Mouse (Mus musculus): ENCODE results near the gene Kcnj10. TPM values are rescaled to one million over a fixed set of nuclear protein-coding genes. Genes with fewer than 3 reads are reported as not detected.

Kcnj10 gene
- total and polyA plus RNA-seq, 2 experiments, result 0.34 to 0.37 TPM

- H3K4me1 ChIP-seq (ENCODE audit: control insufficient read depth, insufficient read depth, low read length), result peaks cover 1% of the 10 kb centered on the region; the same call in 1 of the 2 replicates
- no peaks in the 10 kb centered on the region for H3K36me3 ChIP-seq (ENCODE audit: control insufficient read depth, insufficient read depth, low read length)
- DNase-seq (ENCODE audit: extremely low read depth, low read depth, low spot score), result peak; percentile 50
- H3K9ac ChIP-seq (ENCODE audit: low read depth, low read length), result no peak overlapping the region; the same call in 1 of the 2 replicates
- WGBS, result 19% methylated on average over 94 of the region's 94 CpGs
- no peaks in the 10 kb centered on the region for H3K79me2 ChIP-seq (ENCODE audit: control insufficient read depth, insufficient read depth, low read length)
- TF ChIP-seq CTCF (IDR thresholded peaks at IDR 0.05; ENCODE audit: low read depth, low read length) (peak; percentile 83), POLR2A (IDR thresholded peaks at IDR 0.05; ENCODE audit: extremely low read depth, insufficient read depth, low read length) (no peak)
- peak overlapping the region; percentile 27; the same call in 1 of the 2 replicates for H3K4me3 ChIP-seq (ENCODE audit: insufficient read depth, low read depth, low read length)
- H3K27ac ChIP-seq (replicated peaks; ENCODE audit: insufficient read depth, low read depth, low read length), result no peak overlapping the region
- peaks cover 6% of the 10 kb centered on the region; the same call in 1 of the 2 replicates for H3K27me3 ChIP-seq (ENCODE audit: control insufficient read depth, insufficient read depth, low read length)
Observed at GRCm38 (mm10) chr1:172325680-172326535, 15.1 kb upstream of the Kcnj10 start.

- H3K9ac ChIP-seq (ENCODE audit: low read depth, low read length), result no peak overlapping the region
- H3K27me3 ChIP-seq (ENCODE audit: control insufficient read depth, insufficient read depth, low read length), result peaks cover 6% of the 10 kb centered on the region; the same call in 1 of the 2 replicates
- 49% methylated on average over 11 of the region's 11 CpGs for WGBS
Observed at GRCm38 (mm10) chr1:172326684-172327083, 14.3 kb upstream of the Kcnj10 start.

GRCm38 (mm10) chr1:172327206-172328001 lies 13.6 kb upstream of the Kcnj10 start:
- Histone ChIP-seq H3K27me3 (ENCODE audit: control insufficient read depth, insufficient read depth, low read length) (peaks cover 6% of the 10 kb centered on the region; the same call in 1 of the 2 replicates), H3K27ac (replicated peaks; ENCODE audit: insufficient read depth, low read depth, low read length) (no peak overlapping the region), H3K79me2 (ENCODE audit: control insufficient read depth, insufficient read depth, low read length) (no peaks in the 10 kb centered on the region), H3K4me3 (ENCODE audit: insufficient read depth, low read depth, low read length) (no peak overlapping the region), H3K4me1 (ENCODE audit: control insufficient read depth, insufficient read depth, low read length) (peaks cover 1% of the 10 kb centered on the region; the same call in 1 of the 2 replicates), H3K9ac (ENCODE audit: low read depth, low read length) (no peak overlapping the region), H3K36me3 (ENCODE audit: control insufficient read depth, insufficient read depth, low read length) (no peaks in the 10 kb centered on the region)
- DNase-seq (ENCODE audit: extremely low read depth, low read depth, low spot score), result no peak
- TF ChIP-seq CTCF (IDR thresholded peaks at IDR 0.05; ENCODE audit: low read depth, low read length) (no peak), POLR2A (IDR thresholded peaks at IDR 0.05; ENCODE audit: extremely low read depth, insufficient read depth, low read length) (no peak)
- 78% methylated on average over 16 of the region's 16 CpGs for WGBS

More at GRCm38 (mm10) chr1:172326684-172327083, 14.3 kb upstream of the Kcnj10 start:
- Histone ChIP-seq H3K27ac (replicated peaks; ENCODE audit: insufficient read depth, low read depth, low read length) (no peak overlapping the region), H3K79me2 (ENCODE audit: control insufficient read depth, insufficient read depth, low read length) (no peaks in the 10 kb centered on the region), H3K36me3 (ENCODE audit: control insufficient read depth, insufficient read depth, low read length) (no peaks in the 10 kb centered on the region), H3K4me3 (ENCODE audit: insufficient read depth, low read depth, low read length) (no peak overlapping the region), H3K4me1 (ENCODE audit: control insufficient read depth, insufficient read depth, low read length) (peaks cover 1% of the 10 kb centered on the region; the same call in 1 of the 2 replicates)
- TF ChIP-seq POLR2A (IDR thresholded peaks at IDR 0.05; ENCODE audit: extremely low read depth, insufficient read depth, low read length) (no peak), CTCF (IDR thresholded peaks at IDR 0.05; ENCODE audit: low read depth, low read length) (no peak; the same call in 1 of the 2 replicates)
- DNase-seq (ENCODE audit: extremely low read depth, low read depth, low spot score), result no peak

GRCm38 (mm10) chr1:172328041-172328440 lies 13.0 kb upstream of the Kcnj10 start:
- no peak for DNase-seq (ENCODE audit: extremely low read depth, low read depth, low spot score)
- TF ChIP-seq POLR2A (IDR thresholded peaks at IDR 0.05; ENCODE audit: extremely low read depth, insufficient read depth, low read length), result no peak
- TF ChIP-seq CTCF (IDR thresholded peaks at IDR 0.05; ENCODE audit: low read depth, low read length), result no peak
- peaks cover 6% of the 10 kb centered on the region; the same call in 1 of the 2 replicates for H3K27me3 ChIP-seq (ENCODE audit: control insufficient read depth, insufficient read depth, low read length)
- 74% methylated on average over 3 of the region's 3 CpGs for WGBS
- H3K79me2 ChIP-seq (ENCODE audit: control insufficient read depth, insufficient read depth, low read length), result no peaks in the 10 kb centered on the region
- no peak overlapping the region for H3K4me3 ChIP-seq (ENCODE audit: insufficient read depth, low read depth, low read length)
- no peaks in the 10 kb centered on the region for H3K36me3 ChIP-seq (ENCODE audit: control insufficient read depth, insufficient read depth, low read length)
- no peak overlapping the region for H3K27ac ChIP-seq (replicated peaks; ENCODE audit: insufficient read depth, low read depth, low read length)
- H3K9ac ChIP-seq (ENCODE audit: low read depth, low read length), result no peak overlapping the region
- peaks cover 1% of the 10 kb centered on the region; the same call in 1 of the 2 replicates for H3K4me1 ChIP-seq (ENCODE audit: control insufficient read depth, insufficient read depth, low read length)

- Histone ChIP-seq H3K36me3 (ENCODE audit: control insufficient read depth, insufficient read depth, low read length) (no peaks in the 10 kb centered on the region), H3K4me3 (ENCODE audit: insufficient read depth, low read depth, low read length) (no peak overlapping the region), H3K27me3 (ENCODE audit: control insufficient read depth, insufficient read depth, low read length) (peaks cover 6% of the 10 kb centered on the region; the same call in 1 of the 2 replicates), H3K27ac (replicated peaks; ENCODE audit: insufficient read depth, low read depth, low read length) (no peak overlapping the region), H3K79me2 (ENCODE audit: control insufficient read depth, insufficient read depth, low read length) (no peaks in the 10 kb centered on the region), H3K9ac (ENCODE audit: low read depth, low read length) (no peak overlapping the region), H3K4me1 (ENCODE audit: control insufficient read depth, insufficient read depth, low read length) (peaks cover 1% of the 10 kb centered on the region; the same call in 1 of the 2 replicates)
- 59% methylated on average over 7 of the region's 7 CpGs for WGBS
- TF ChIP-seq CTCF (IDR thresholded peaks at IDR 0.05; ENCODE audit: low read depth, low read length) (no peak), POLR2A (IDR thresholded peaks at IDR 0.05; ENCODE audit: extremely low read depth, insufficient read depth, low read length) (no peak)
- DNase-seq (ENCODE audit: extremely low read depth, low read depth, low spot score), result no peak
Observed at GRCm38 (mm10) chr1:172328461-172328860, 12.5 kb upstream of the Kcnj10 start.
